Mouse (Mus musculus) frontal cortex, adult (tissue): ENCODE data around the gene Smurf1.

Experiments
- ATAC-seq: cut with Nextera tagmentation; 2 replicates; pipeline ENCODE4 v1.9.2; 2017; ENCODE audit warnings: mild to moderate bottlenecking, moderate library complexity, mixed read lengths; ENCODE audit not compliant: low TSS enrichment

Gene Smurf1

DNA sequence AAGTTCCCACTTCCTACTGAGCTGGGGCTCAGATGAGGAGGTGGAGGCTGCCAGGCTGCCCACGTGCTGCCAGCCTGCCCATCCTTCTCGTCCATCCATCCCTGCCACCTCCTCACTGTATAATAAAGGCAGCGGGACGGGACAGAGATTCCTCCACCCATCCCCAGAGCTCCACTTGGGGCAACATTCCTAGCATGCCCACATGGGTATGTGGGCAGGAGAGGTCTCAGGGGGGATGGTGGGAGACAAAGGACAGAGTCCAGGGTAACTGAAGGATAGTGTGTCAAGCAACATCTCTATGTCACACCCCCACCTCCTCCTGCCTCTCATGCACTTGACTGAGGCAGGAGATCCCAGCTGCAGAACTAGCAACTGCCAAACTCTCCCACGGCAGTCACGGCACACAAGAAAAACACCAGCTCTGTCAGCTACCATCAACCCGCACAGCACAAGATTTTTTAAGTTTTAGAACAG lies 51.2 kb downstream of the Smurf1 start:
- peak; percentile 79 for ATAC-seq

DNA sequence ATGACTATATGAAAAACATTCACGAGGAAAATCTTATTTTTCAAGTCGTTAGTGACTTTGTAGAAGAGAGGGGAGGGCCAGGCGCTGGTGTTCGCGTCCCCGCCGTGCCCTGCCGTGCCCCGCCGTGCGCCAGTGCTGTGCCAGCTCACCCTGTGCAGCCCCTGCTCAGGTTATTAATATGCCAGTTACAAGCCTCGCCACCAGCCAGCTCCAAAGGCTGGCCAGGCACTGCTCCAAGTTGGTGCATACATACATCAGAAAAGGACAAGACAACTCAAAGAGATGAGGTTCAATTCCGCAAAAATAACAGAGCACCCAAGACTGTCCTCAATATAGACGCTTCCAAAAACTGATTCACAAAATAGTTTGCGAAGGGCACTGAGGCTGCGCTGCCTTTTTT lies 51.7 kb downstream of the Smurf1 start:
- peak; percentile 25 for ATAC-seq

- no peak for ATAC-seq
Measured at GRCm38 (mm10) chr5:144913361-144913760, 52.3 kb downstream of the Smurf1 start.

GRCm38 (mm10) chr5:144912519-144913310 lies 52.9 kb downstream of the Smurf1 start:
- ATAC-seq: no peak

DNA sequence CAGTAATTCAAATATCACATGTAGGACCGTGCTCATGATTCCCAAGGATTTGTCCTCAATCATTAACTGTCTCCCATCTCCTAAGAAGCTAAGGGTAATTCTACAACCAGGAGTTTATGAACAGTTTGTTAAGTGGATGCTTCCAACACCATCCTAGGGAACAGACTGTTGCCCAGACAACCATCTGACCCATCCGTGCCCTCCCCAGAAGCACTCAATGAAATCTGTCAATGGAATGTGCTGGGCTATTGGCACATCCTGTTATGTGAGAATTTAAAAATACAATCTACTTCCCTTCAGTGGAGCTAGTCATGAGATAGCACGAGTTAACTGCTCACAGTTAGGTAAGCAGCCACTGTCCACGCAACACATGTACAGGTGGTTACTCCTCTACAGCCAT lies 56.1 kb downstream of the Smurf1 start:
- no peak for ATAC-seq

DNA sequence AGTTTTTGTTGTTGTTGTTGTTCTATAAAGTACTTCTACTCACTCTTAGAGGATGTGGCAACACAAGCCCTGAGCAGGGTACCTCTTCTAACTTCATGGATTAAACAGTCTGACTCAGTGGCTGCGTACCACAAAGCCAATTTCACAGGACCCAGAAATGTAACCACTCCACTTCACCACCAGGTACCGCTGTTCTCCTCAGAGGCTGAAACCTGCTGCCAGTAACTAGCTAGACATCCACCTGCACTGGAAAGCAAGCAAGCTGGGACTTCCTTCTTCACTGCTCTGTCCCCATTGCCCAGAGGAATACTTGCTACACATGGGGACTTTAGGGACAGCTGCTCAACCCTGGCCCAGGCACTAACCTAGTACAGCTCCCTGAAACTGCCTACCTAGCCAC lies 58.1 kb downstream of the Smurf1 start:
- ATAC-seq: no peak

DNA sequence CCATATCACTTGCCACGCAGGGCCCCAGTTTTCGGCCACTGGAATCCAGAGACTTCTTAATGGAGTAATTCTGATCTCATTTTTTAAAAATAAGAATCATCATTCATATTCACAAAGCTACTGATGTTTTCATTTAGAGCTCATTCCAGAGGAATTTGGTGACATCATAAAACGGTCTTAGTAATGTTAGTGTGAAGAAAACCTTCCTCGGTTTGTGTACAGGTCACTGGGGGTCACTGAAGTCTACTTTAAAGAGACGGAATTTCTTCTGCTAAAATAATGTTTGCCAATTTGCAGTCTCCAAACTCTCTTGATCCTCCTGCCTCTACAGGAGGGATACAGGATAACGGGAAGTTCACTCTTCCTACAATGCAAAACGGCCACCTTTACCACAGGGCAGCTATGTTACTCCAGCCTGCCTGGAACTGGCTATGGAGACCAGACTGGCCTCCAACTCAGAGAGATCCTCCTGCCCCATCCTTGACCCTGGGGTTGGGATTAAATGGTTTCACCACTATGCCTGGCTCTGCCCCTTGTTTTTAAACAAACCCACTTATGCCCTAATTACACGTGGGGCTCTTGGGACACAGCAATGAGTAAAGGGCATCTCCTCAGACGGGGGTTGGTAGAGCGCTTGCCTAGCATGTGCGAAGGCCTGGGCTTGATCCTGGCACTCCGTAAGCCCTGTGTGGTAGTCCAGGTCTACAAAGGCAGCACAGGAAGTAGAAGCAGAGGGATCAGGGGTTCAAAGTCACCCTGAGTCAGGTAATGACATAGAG lies 61.1 kb downstream of the Smurf1 start:
- no peak for ATAC-seq

DNA sequence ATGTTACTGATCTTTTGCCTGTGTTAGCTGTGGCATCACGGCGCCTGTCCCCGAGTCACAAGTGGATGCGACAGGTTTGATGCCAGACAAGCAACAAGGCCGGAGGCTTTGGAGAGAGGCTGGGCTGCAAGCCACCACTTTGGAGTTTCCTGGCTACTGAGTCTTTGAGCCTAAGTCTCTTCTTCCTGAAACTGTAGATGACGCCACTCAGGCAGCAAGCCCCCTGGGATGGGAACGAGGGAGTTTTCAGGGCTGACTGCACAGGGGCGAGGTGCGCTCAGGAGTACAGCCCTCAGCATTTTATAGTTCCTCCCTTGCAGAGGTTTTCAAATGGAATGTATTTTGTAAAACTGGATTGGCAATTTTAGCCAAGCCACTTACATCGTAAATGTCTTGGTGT lies 63.9 kb downstream of the Smurf1 start:
- ATAC-seq: no peak

DNA sequence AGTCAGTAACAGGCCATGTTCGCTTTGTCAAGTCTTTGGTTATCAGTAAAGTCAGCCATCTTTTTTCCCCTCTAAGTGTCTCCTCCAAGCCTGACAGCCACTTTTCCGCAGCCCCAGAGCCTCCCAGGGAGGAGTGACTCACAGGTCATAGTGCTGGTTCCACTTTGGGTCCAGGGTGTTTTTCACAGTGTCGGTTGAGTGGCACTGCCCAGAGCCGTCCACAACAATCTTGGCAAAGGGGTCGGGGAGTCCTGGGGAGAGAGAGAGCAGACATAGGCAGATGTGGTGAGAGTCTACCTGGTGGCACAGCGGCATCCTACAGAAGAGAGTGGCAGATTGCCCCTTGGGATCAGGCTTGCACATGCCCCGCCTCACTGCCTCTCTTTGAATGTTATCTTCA lies 64.6 kb downstream of the Smurf1 start:
- ATAC-seq: no peak

GRCm38 (mm10) chr5:144898448-144899052 lies 67.1 kb downstream of the Smurf1 start:
- ATAC-seq: no peak

DNA sequence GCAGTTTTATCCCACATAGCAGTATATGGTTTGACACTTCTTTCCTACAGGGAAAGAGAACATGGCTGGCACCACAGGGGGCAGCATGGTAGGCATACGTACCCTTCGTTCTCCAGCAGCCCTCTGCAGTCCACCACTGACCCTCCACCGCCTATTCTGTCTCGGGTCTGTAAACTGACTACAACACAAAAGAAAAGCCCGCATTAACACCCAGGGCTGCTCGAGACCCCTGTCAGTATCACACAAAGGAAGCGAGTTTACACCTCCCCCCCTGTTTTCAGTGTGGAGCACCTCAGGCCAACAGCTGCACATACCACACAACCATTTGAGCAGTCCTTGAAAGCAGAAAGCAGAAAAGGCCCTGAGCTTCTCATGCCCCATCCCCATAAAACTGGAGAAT lies 67.8 kb downstream of the Smurf1 start:
- ATAC-seq: no peak

DNA sequence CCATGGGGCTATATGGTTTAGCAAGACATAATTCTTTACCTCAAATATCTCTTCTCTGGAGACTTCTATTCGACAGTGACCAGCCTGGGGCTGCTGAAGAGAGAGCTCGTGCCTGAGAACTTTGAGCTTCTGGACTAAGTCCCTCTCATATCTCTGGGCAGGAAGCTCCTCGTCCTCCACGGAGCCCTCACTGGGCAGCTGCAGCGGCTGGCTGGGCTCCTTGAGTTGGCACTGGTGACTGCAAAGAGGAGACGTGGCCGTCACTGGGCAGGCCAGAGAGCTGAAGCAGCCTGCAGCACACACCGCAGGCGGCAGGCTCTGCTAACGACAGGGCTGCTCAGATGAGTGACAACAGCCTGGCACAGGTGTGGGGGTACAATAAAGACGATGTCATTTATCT lies 74.4 kb downstream of the Smurf1 start:
- ATAC-seq: no peak

DNA sequence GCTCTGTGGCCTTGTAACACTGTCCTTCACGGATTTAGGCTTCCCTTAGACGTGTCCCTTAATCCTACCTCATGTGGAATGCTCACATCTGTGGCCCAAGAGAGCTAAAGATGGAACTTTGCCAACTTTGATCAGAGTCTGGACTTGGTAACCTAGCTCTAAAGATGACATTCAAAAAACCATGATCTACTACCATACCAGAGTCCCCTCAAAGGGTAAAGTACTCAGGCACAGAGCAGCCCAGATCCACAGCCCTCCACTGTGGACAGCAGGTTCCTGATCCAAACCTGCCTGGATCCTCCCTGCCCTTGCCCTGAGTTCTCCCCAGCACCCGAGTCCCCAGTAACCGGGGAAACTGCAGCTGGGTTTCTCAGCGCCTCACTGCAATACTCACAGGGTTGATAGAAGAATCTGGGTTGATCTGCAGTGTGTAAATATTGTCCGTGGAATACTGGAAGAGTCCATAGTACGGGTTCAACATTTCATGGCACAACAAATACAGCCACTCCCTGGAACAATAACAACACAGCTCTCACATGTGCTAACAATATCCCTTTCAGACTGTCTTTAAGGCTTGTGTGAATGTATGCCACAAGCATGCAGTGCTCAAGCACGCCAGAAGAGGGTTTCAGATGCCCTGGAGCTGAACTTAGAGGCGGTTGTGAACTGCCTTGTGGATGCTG lies 79.5 kb downstream of the Smurf1 start:
- ATAC-seq: no peak

DNA sequence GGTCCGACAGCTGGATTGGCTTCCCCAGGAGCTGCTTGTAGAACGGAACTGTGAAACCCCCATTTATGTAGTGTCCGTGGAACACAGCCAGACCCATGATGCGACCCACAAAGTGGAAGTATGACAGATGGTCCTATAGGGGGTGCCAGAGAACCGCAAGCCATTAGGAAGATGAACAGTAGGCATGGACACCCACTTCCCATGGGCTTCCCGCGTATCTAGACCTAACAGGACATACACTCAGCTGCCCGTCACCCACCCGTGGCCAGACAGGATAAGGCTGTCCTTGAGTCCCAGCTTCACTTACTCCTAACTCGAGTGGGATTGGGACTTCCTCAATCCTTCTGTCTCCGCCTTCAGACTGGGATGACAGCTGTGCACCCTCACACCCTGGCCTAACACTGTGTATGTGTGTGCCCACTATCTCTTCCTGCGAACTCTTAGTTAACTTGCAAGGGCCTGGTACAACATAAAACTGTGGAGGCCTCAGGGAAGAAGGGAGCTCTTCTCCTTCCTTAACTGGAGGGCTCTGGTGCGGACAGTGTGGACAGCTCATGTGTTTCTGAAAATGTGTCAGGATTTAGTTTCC lies 80.9 kb downstream of the Smurf1 start:
- peak; percentile 56 for ATAC-seq

GRCm38 (mm10) chr5:144881670-144882399 lies 83.8 kb downstream of the Smurf1 start:
- peak; percentile 50 for ATAC-seq

DNA sequence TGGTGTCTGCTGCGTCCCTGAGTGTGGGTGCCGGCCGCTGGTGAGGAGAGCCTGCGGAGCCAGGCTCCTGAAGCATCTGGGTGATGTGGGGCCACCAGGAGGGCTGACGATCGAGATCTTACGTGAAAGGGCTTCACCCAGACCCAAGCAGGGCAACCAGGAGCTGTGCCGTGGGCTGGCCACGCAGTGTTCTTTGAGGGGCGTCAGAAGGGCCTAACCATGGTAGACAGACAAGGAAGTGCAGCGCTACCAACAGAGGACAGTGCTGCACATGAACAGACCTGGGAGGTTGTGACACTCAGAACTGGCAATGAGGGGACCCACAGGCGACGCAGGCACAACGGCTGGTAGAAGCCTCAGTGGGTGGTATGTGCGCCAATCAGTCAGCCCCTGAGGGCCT lies 88.6 kb downstream of the Smurf1 start:
- ATAC-seq: no peak

GRCm38 (mm10) chr5:144875892-144876291 lies 89.8 kb downstream of the Smurf1 start:
- peak; percentile 56; the same call in 1 of the 2 replicates for ATAC-seq

- no peak for ATAC-seq
Measured at GRCm38 (mm10) chr5:144875227-144875626, 90.4 kb downstream of the Smurf1 start.

- no peak for ATAC-seq
Measured at GRCm38 (mm10) chr5:144872867-144873266, 92.8 kb downstream of the Smurf1 start.

DNA sequence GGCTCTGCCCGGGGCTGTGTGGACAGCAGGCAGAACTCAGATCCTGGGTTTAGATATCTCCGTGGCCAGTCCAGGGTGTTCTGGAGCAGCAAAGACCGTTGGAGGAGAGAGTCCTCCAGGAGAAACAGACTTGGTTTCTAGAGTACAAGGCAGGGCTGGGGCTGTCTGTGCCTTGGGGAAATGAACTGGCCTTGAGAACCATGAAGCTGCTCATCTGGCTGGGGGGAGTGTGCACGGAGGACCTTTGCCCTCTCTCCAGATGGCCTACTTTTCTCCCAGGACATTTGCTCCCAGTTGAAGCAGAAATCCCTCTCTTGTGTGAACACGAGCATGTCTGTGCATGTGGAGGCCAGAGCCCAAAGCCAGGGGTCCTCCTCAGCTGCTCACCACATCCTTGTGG lies 93.3 kb downstream of the Smurf1 start:
- ATAC-seq: no peak

DNA sequence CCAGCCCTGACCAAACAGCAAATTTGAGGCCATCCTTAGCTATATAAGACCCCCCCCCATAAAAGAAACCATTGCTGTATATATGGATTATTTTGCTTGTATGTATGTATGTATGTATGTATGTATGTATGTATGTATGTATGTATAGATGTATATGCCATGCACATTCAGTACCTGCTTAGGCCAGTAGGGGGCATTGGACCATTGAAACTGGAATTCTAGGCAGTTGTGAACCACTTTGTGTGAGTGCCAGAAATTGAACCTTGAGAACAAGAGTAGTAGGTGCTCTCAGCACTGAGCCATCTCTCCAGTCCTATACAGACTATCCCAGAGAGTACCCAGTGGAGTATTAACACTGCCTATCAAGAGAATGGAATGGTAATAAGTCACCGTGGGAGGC lies 93.9 kb downstream of the Smurf1 start:
- ATAC-seq: no peak
